22 mouse cellular contexts compared by ENCODE assay signal in genomic region chr3:86037926-86038484, GRCm38 (mm10). TPM values are rescaled to one million over a fixed set of nuclear protein-coding genes. Genes with fewer than 3 reads are reported as not detected.
DNase-seq lines count a peak whose midpoint lies in the region; ATAC-seq and TF ChIP-seq lines count a peak whose summit lies in the region.
"Had no signal": no experiment of that assay in that cellular context is flagged by ENCODE, and none has a peak within 500 bp of the region (broad histone marks: within the 10 kb centered on the region; RNA-seq: fewer than 3 reads in every experiment).

No protein-coding gene starts in this region.

- no peak overlapping the region for H3K9ac ChIP-seq in stomach, embryonic 14.5 days (replicated peaks; ENCODE audit: low read depth, low read length)
- H3K9ac ChIP-seq in stomach, postnatal 0 days (ENCODE audit: low read length) = no peak overlapping the region
- H3K9ac ChIP-seq: forebrain, embryonic 12.5 days; liver, postnatal 0 days had no signal

- H3K4me2 ChIP-seq in stomach, embryonic 14.5 days (replicated peaks; ENCODE audit: low read depth, low read length) = no peak overlapping the region
- H3K4me2 ChIP-seq in stomach, postnatal 0 days (replicated peaks; ENCODE audit: low read depth) = no peak overlapping the region
- H3K4me2 ChIP-seq: forebrain, embryonic 12.5 days had no signal

- ATAC-seq in stomach, embryonic 14.5 days (ENCODE audit: insufficient number of reproducible peaks, insufficient read depth, low FRiP score, low read depth) = no peak
- ATAC-seq in stomach, postnatal 0 days (ENCODE audit: low FRiP score, low TSS enrichment) = no peak
- ATAC-seq: hindbrain, embryonic 16.5 days; liver, postnatal 0 days; midbrain, embryonic 16.5 days had no signal

- H3K27ac ChIP-seq in layer of hippocampus, adult 2 months = peak overlapping the region; percentile 71
- H3K27ac ChIP-seq in stomach, embryonic 14.5 days (ENCODE audit: low read length) = peak overlapping the region; percentile 57; the same call in 1 of the 2 replicates
- H3K27ac ChIP-seq in stomach, postnatal 0 days (replicated peaks) = no peak overlapping the region
- H3K27ac ChIP-seq: forebrain, embryonic 12.5 days had no signal

- intact Hi-C loops in heart, postnatal 14 days (cut with DNase I) = no loop called here

- TF ChIP-seq CTCF in layer of hippocampus, adult 2 months (conservative IDR thresholded peaks at IDR 0.05) = no peak
- TF ChIP-seq CTCF in stomach, postnatal 0 days (IDR thresholded peaks at IDR 0.05; ENCODE audit: low read depth) = no peak

- no peak for TF ChIP-seq EP300 in stomach, postnatal 0 days (optimal IDR thresholded peaks at IDR 0.05)

- peaks cover 20% of the 10 kb centered on the region for H3K4me1 ChIP-seq in stomach, embryonic 14.5 days (ENCODE audit: control insufficient read depth, insufficient read depth, low read length)
- peaks cover 4% of the 10 kb centered on the region for H3K4me1 ChIP-seq in stomach, postnatal 0 days (replicated peaks; ENCODE audit: control insufficient read depth, insufficient read depth)
- H3K4me1 ChIP-seq: megakaryocyte, embryonic 14.5 days had no signal

- H3K4me3 ChIP-seq in layer of hippocampus, adult 2 months = no peak overlapping the region
- H3K4me3 ChIP-seq in stomach, embryonic 14.5 days (ENCODE audit: low read depth, low read length) = no peak overlapping the region
- H3K4me3 ChIP-seq in stomach, postnatal 0 days (ENCODE audit: low read depth, low read length) = no peak overlapping the region
- H3K4me3 ChIP-seq: forebrain, embryonic 12.5 days; megakaryocyte, embryonic 14.5 days had no signal

- WGBS in stomach, embryonic 14.5 days = 72% methylated on average over 9 of the region's 9 CpGs
- 47% methylated on average over 9 of the region's 9 CpGs for WGBS in stomach, postnatal 0 days

- 0 out of 2 replicates have a peak, but pooled peaks cover under 1% of the 10 kb centered on the region for H3K9me3 ChIP-seq in stomach, embryonic 14.5 days (ENCODE audit: control insufficient read depth, low read depth, low read length)
- H3K9me3 ChIP-seq in stomach, postnatal 0 days (ENCODE audit: control insufficient read depth, low read length) = no peaks in the 10 kb centered on the region

- peak; percentile 27 for DNase-seq in heart, adult 8-10 months (ENCODE audit: low spot score)
- no peak for DNase-seq in heart, postnatal 14 days
- DNase-seq in layer of hippocampus, adult 2 months (ENCODE audit: low spot score in 2 of 2) = peak in 1 of 2 experiments; percentile 17
- DNase-seq in layer of hippocampus, postnatal 10 days (ENCODE audit: low spot score in 2 of 2) = no peak
- no peak for DNase-seq in stomach, postnatal 0 days (ENCODE audit: low spot score)
- DNase-seq in frontal cortex, postnatal 36 days (ENCODE audit: low spot score in 2 of 2) = no peak
- DNase-seq: cerebellum, adult 9-10 months; layer of hippocampus, adult 9-11 months; liver; liver, postnatal 0 days; spleen, adult 18-20 months; thymus, postnatal 14 days had no signal

- H3K36me3 ChIP-seq in stomach, embryonic 14.5 days (ENCODE audit: control insufficient read depth, insufficient read depth, low read length) = no peaks in the 10 kb centered on the region
- no peaks in the 10 kb centered on the region; the same call in 1 of the 2 replicates for H3K36me3 ChIP-seq in stomach, postnatal 0 days (ENCODE audit: control insufficient read depth, insufficient read depth, low read length)
- H3K36me3 ChIP-seq: forebrain, embryonic 12.5 days had no signal

- no peaks in the 10 kb centered on the region for H3K27me3 ChIP-seq in stomach, embryonic 14.5 days (ENCODE audit: control insufficient read depth, insufficient read depth, low read length)
- H3K27me3 ChIP-seq in stomach, postnatal 0 days (ENCODE audit: control insufficient read depth, insufficient read depth, low read length) = no peaks in the 10 kb centered on the region
- H3K27me3 ChIP-seq: forebrain, embryonic 12.5 days had no signal

RNA-seq across cellular contexts. Expression of gene Prss48, which starts 35.7 kb away (rescaled TPM):
- total RNA-seq in heart, adult 8-10 months (2022) = not detected
- not detected for total RNA-seq in heart, postnatal 14 days (2021)
- not detected for total RNA-seq in layer of hippocampus, adult 2 months (2021)
- not detected for total RNA-seq in layer of hippocampus, postnatal 10 days (2021)
- 0.36 and 0.55 TPM in 2 replicates for polyA plus RNA-seq in stomach, embryonic 14.5 days (2014; fragmentation: Nextera tagmentation; extraction: Ambion mirVana)
- not detected in 2 replicates for polyA plus RNA-seq in stomach, postnatal 0 days (2015; fragmentation: Nextera tagmentation; extraction: Ambion mirVana)
- total RNA-seq: adrenal gland, adult 18-20 months; left cerebral cortex, postnatal 10 days had no signal
- polyA plus RNA-seq: cortical plate, adult 2 months; forebrain, embryonic 12.5 days; frontal cortex, adult 2 months; hindbrain, embryonic 16.5 days; liver, postnatal 0 days; midbrain, embryonic 16.5 days; neural tube, embryonic 11.5 days had no signal
